Mouse (Mus musculus) heart, postnatal 0 days (tissue): ENCODE data around the gene Plod1.

Experiments
- CTCF ChIP-seq: IDR thresholded peaks from 2 replicates; pipeline ENCODE4 v1.5.1; 2016; ENCODE audit warnings: antibody characterized with exemption, control low read depth, low read depth
- EP300 ChIP-seq: IDR thresholded peaks from 2 replicates; pipeline ENCODE4 v1.6.1; 2016; ENCODE audit warnings: antibody characterized with exemption, low read depth

GRCm38 (mm10) chr4:147896411-147896810 lies 40.2 kb downstream of the Plod1 start:
- no peak for TF ChIP-seq EP300
- TF ChIP-seq CTCF = no peak
